Mouse (Mus musculus) kidney, postnatal 0 days (tissue): ENCODE measurements around the gene Gpr132. TPM values are rescaled to one million over a fixed set of nuclear protein-coding genes. Genes with fewer than 3 reads are reported as not detected.
A peak's percentile ranks its signal among the peaks of the same experiment; 100 is the strongest.

Experiments used
- ATAC-seq: fragments of 200-750 bp; cut with Nextera tagmentation; replicated peaks from 2 replicates; pipeline ENCODE4 v1.8.0; 2017; ENCODE audit warnings: low read depth, moderate number of reproducible peaks, moderate TSS enrichment, moderate library complexity; ENCODE audit not compliant: low FRiP score
- DNase-seq: peaks from one replicate; pipeline ENCODE4 v3.0.0-alpha.2; 2016; ENCODE audit warnings: low spot score
- H3K27ac ChIP-seq: fragments of 300-500 bp; sonication (generic); 2 replicates; pipeline ENCODE4 v1.5.1; 2014; ENCODE audit warnings: mild to moderate bottlenecking
- H3K27me3 ChIP-seq: fragments of 300-500 bp; sonication (generic); 2 replicates; pipeline ENCODE4 v1.6.1; 2014; ENCODE audit warnings: low read length, mixed read lengths; ENCODE audit not compliant: insufficient read depth
- H3K36me3 ChIP-seq: fragments of 300-500 bp; sonication (generic); 2 replicates; pipeline ENCODE4 v1.6.1; 2014; ENCODE audit warnings: low read length, mixed read lengths; ENCODE audit not compliant: insufficient read depth
- H3K4me1 ChIP-seq: fragments of 300-500 bp; sonication (generic); replicated peaks from 2 replicates; pipeline ENCODE4 v1.6.1; 2014; ENCODE audit warnings: antibody characterized with exemption, low read length, mixed read lengths; ENCODE audit not compliant: insufficient read depth
- H3K4me2 ChIP-seq: fragments of 300-500 bp; sonication (generic); 2 replicates; pipeline ENCODE4 v1.6.1; 2014; ENCODE audit warnings: mild to moderate bottlenecking, low read length, moderate library complexity, mixed read lengths
- H3K4me3 ChIP-seq: fragments of 300-500 bp; sonication (generic); replicated peaks from 2 replicates; pipeline ENCODE4 v1.5.1; 2014; ENCODE audit warnings: low read depth, low read length
- H3K9ac ChIP-seq: fragments of 300-500 bp; sonication (generic); 2 replicates; pipeline ENCODE4 v1.6.1; 2014; ENCODE audit warnings: low read depth, low read length
- H3K9me3 ChIP-seq: fragments of 300-500 bp; sonication (generic); replicated peaks from 2 replicates; pipeline ENCODE4 v1.6.1; 2016; ENCODE audit warnings: low read length, inconsistent platforms, mixed read lengths
- CTCF ChIP-seq: IDR thresholded peaks from 2 replicates; pipeline ENCODE4 v1.5.1; 2016; ENCODE audit warnings: antibody characterized with exemption, low read depth, mild to moderate bottlenecking, moderate library complexity
- WGBS: fragments of 180-500 bp; shearing (Covaris S2); extraction: QIAGEN DNeasy Blood & Tissue Kit; methylation state at CpG from one replicate; pipeline ENCODE4 v1.1.7; 2014; 5-methylcytosine and 5-hydroxymethylcytosine counted together
- polyA plus RNA-seq: library from polyadenylated mRNA; unstranded; fragments of >200 nt; fragmentation: Nextera tagmentation; extraction: Ambion mirVana; gene quantifications from 2 replicates; pipeline ENCODE4 v1.2.1, GENCODE M21; 2015

Gene Gpr132
- polyA plus RNA-seq, 1 experiment from 2014 or later, result 0.11 TPM

- no peak overlapping the region for H3K4me2 ChIP-seq
- ATAC-seq, result no peak
- TF ChIP-seq CTCF, result no peak
- WGBS, result 78% methylated on average over 5 of the region's 5 CpGs
- H3K9ac ChIP-seq, result no peak overlapping the region
- H3K9me3 ChIP-seq, result no peaks in the 10 kb centered on the region
- H3K27ac ChIP-seq, result no peak overlapping the region
- peaks cover 34% of the 10 kb centered on the region for H3K27me3 ChIP-seq
- H3K36me3 ChIP-seq, result no peaks in the 10 kb centered on the region
- H3K4me1 ChIP-seq, result peaks cover 15% of the 10 kb centered on the region; the same call in 1 of the 2 replicates
- no peak overlapping the region for H3K4me3 ChIP-seq
- no peak for DNase-seq
Measured at GRCm38 (mm10) chr12:112879731-112880130, 11.7 kb upstream of the Gpr132 start.

- under 1% methylated on average over 27 of the region's 37 CpGs for WGBS
Measured at GRCm38 (mm10) chr12:112877607-112878020, 9.6 kb upstream of the Gpr132 start.

GRCm38 (mm10) chr12:112877073-112877576 lies 9.1 kb upstream of the Gpr132 start:
- 4% methylated on average over 17 of the region's 17 CpGs for WGBS
- Histone ChIP-seq H3K27me3 (peaks cover 46% of the 10 kb centered on the region), H3K4me1 (peaks cover 21% of the 10 kb centered on the region; the same call in 1 of the 2 replicates), H3K9me3 (no peaks in the 10 kb centered on the region), H3K4me2 (peak overlapping the region; percentile 79), H3K4me3 (peak overlapping the region; percentile 38), H3K27ac (no peak overlapping the region), H3K36me3 (no peaks in the 10 kb centered on the region), H3K9ac (peak overlapping the region; percentile 56; the same call in 1 of the 2 replicates)
- no peak for ATAC-seq
- DNase-seq, result no peak
- no peak for TF ChIP-seq CTCF

More at GRCm38 (mm10) chr12:112877607-112878020, 9.6 kb upstream of the Gpr132 start:
- Histone ChIP-seq H3K9me3 (no peaks in the 10 kb centered on the region), H3K4me2 (peak overlapping the region; percentile 79), H3K27me3 (peaks cover 46% of the 10 kb centered on the region), H3K27ac (no peak overlapping the region), H3K4me1 (peaks cover 21% of the 10 kb centered on the region; the same call in 1 of the 2 replicates), H3K4me3 (peak overlapping the region; percentile 38), H3K9ac (peak overlapping the region; percentile 56; the same call in 1 of the 2 replicates), H3K36me3 (no peaks in the 10 kb centered on the region)
- ATAC-seq (no peak), DNase-seq (peak; percentile 39)
- no peak for TF ChIP-seq CTCF

- no peak for TF ChIP-seq CTCF
- peak; percentile 45 for DNase-seq
- Histone ChIP-seq H3K4me1 (peaks cover 21% of the 10 kb centered on the region; the same call in 1 of the 2 replicates), H3K27me3 (peaks cover 46% of the 10 kb centered on the region), H3K4me2 (peak overlapping the region; percentile 79), H3K4me3 (0 out of 2 replicates have a peak overlapping the region, but pooled peaks have one; percentile 3), H3K9me3 (no peaks in the 10 kb centered on the region), H3K36me3 (no peaks in the 10 kb centered on the region), H3K9ac (0 out of 2 replicates have a peak overlapping the region, but pooled peaks have one; percentile 23), H3K27ac (no peak overlapping the region)
- ATAC-seq, result 0 out of 2 replicates have a peak, but pooled peaks have one; percentile 14
- WGBS, result 6% methylated on average over 28 of the region's 28 CpGs
Measured at GRCm38 (mm10) chr12:112876332-112877072, 8.5 kb upstream of the Gpr132 start.

- H3K4me2 ChIP-seq, result no peak overlapping the region
- no peaks in the 10 kb centered on the region for H3K36me3 ChIP-seq
- H3K27me3 ChIP-seq, result peaks cover 46% of the 10 kb centered on the region
- ATAC-seq, result peak; percentile 41
- H3K9me3 ChIP-seq, result no peaks in the 10 kb centered on the region
- peak; percentile 95 for TF ChIP-seq CTCF
- H3K9ac ChIP-seq, result no peak overlapping the region
- no peak overlapping the region for H3K27ac ChIP-seq
- no peak overlapping the region for H3K4me3 ChIP-seq
- WGBS, result 20% methylated on average over 16 of the region's 16 CpGs
- DNase-seq, result peak; percentile 94
- H3K4me1 ChIP-seq, result peaks cover 23% of the 10 kb centered on the region; the same call in 1 of the 2 replicates
Measured at GRCm38 (mm10) chr12:112875225-112876013, 7.4 kb upstream of the Gpr132 start.

- H3K27ac ChIP-seq, result no peak overlapping the region
- peak overlapping the region; percentile 20 for H3K4me3 ChIP-seq
- DNase-seq (no peak), ATAC-seq (0 out of 2 replicates have a peak, but pooled peaks have one; percentile 25)
- no peaks in the 10 kb centered on the region for H3K9me3 ChIP-seq
- H3K4me2 ChIP-seq, result peak overlapping the region; percentile 58
- H3K9ac ChIP-seq, result peak overlapping the region; percentile 43; the same call in 1 of the 2 replicates
- H3K27me3 ChIP-seq, result peaks cover 46% of the 10 kb centered on the region
- no peak for TF ChIP-seq CTCF
- no peaks in the 10 kb centered on the region for H3K36me3 ChIP-seq
- H3K4me1 ChIP-seq, result peaks cover 30% of the 10 kb centered on the region; the same call in 1 of the 2 replicates
- 12% methylated on average over 22 of the region's 22 CpGs for WGBS
Measured at GRCm38 (mm10) chr12:112874199-112874598, 6.2 kb upstream of the Gpr132 start.
